Mouse (Mus musculus) lung, postnatal 0 days (tissue): Measurements from ENCODE around the gene Igsf23. TPM values are rescaled to one million over a fixed set of nuclear protein-coding genes. Genes with fewer than 3 reads are reported as not detected.
A peak's percentile ranks its signal among the peaks of the same experiment; 100 is the strongest.
"Not testable (repeated sequence)": the region's sequence is repeated elsewhere in the genome, so short reads cannot be mapped to it uniquely, and the experiment has no call there.

Experiments used
- ATAC-seq: fragments of 200-750 bp; cut with Nextera tagmentation; 2 replicates; pipeline ENCODE4 v1.8.0; 2017; ENCODE audit warnings: moderate library complexity
- DNase-seq: peaks from one replicate; pipeline ENCODE4 v3.0.0-alpha.2; 2016; ENCODE audit warnings: low spot score
- H3K27ac ChIP-seq: fragments of 300-500 bp; sonication (generic); 2 replicates; pipeline ENCODE4 v1.5.1; 2014; ENCODE audit warnings: antibody characterized with exemption, mild to moderate bottlenecking, low read length, mixed read lengths
- H3K27me3 ChIP-seq: fragments of 300-500 bp; sonication (generic); replicated peaks from 2 replicates; pipeline ENCODE4 v1.6.1; 2014; ENCODE audit warnings: low read length, mixed read lengths; ENCODE audit not compliant: insufficient read depth
- H3K36me3 ChIP-seq: fragments of 300-500 bp; sonication (generic); 2 replicates; pipeline ENCODE4 v1.6.1; 2014; ENCODE audit warnings: low read length, mixed read lengths; ENCODE audit not compliant: insufficient read depth
- H3K4me1 ChIP-seq: fragments of 300-500 bp; sonication (generic); 2 replicates; pipeline ENCODE4 v1.6.1; 2014; ENCODE audit warnings: antibody characterized with exemption, low read depth, low read length, mixed read lengths; ENCODE audit not compliant: insufficient read depth
- H3K4me2 ChIP-seq: fragments of 300-500 bp; sonication (generic); replicated peaks from 2 replicates; pipeline ENCODE4 v1.6.1; 2014; ENCODE audit warnings: low read depth, mild to moderate bottlenecking, low read length, moderate library complexity, mixed read lengths
- H3K4me3 ChIP-seq: fragments of 300-500 bp; sonication (generic); 2 replicates; pipeline ENCODE4 v1.5.1; 2014; ENCODE audit warnings: low read depth, low read length
- H3K9ac ChIP-seq: fragments of 300-500 bp; sonication (generic); replicated peaks from 2 replicates; pipeline ENCODE4 v1.6.1; 2014; ENCODE audit warnings: low read depth, mild to moderate bottlenecking
- H3K9me3 ChIP-seq: fragments of 300-500 bp; sonication (generic); 2 replicates; pipeline ENCODE4 v1.6.1; 2016; ENCODE audit warnings: low read length, mixed read lengths
- CTCF ChIP-seq: IDR thresholded peaks from 2 replicates; pipeline ENCODE4 v1.5.1; 2016; ENCODE audit warnings: antibody characterized with exemption, mild to moderate bottlenecking
- EP300 ChIP-seq: IDR thresholded peaks from 2 replicates; pipeline ENCODE4 v1.6.1; 2016; ENCODE audit warnings: antibody characterized with exemption, mild to moderate bottlenecking, control low read depth
- WGBS: fragments of 180-500 bp; shearing (Covaris S2); extraction: QIAGEN DNeasy Blood & Tissue Kit; methylation state at CpG from one replicate; pipeline ENCODE4 v1.1.7; 2014; 5-methylcytosine and 5-hydroxymethylcytosine counted together
- polyA plus RNA-seq: library from polyadenylated mRNA; unstranded; fragments of >200 nt; fragmentation: Nextera tagmentation; extraction: Ambion mirVana; gene quantifications from 2 replicates; pipeline ENCODE4 v1.2.1, GENCODE M21; 2015

Igsf23 gene
- 0.70 and 0.90 TPM in 2 replicates for polyA plus RNA-seq

DNA sequence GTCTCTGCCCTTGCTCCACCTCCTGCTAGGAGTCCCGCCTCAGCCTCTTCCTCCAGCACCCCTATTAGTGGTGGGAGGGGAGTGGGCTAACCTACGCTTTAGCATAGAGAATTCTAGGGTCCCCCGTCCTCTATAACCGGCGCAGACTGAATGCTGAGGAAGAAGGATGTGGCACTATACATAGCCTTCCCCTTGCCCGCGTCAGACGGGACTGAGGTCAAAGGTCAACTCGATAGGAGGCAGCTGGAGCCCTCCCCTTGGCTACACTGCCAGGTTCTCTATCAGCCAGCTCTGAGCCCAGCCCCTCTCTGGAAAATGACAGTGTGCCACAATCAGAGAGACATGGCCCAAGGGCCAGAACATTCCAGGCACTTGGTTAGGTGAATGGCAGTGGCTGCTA lies at the start of gene Igsf23:
Gene Igsf23 (minus strand): TSS at position 168 of the 400 bp plus-strand sequence.
- 45% methylated on average over 9 of the region's 9 CpGs for WGBS
- no peaks in the 10 kb centered on the region for H3K36me3 ChIP-seq
- no peak within 1 kb of the TSS for H3K4me3 ChIP-seq
- TF ChIP-seq EP300 = no peak
- TF ChIP-seq CTCF = no peak
- DNase-seq (no peak), ATAC-seq (no peak)
- H3K9me3 ChIP-seq = no peaks in the 10 kb centered on the region
- no peak within 1 kb of the TSS for H3K4me2 ChIP-seq
- no peaks in the 10 kb centered on the region for H3K4me1 ChIP-seq
- H3K27me3 ChIP-seq = no peaks in the 10 kb centered on the region
- no peak within 1 kb of the TSS for H3K9ac ChIP-seq
- no peak within 1 kb of the TSS for H3K27ac ChIP-seq

DNA sequence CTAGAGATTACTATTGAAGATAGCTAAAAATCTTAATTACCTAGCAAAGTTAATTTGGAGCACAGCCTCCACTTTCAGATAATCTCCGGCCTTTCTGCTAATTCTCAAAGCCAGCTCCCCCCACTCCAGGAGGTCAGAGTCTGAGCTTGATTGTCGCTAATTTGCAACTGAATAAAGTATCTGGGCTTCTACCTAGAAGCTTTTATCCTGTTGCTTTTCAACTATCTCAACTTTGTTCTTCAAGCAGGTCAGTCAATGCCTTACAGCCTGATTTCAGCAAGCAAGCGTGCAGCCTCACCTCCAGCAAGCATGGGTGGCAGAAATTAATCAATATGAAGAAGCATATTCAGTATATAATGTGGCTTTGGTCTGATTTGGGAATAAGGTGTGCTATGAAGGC lies 46.2 kb upstream of the Igsf23 start:
- not testable (repeated sequence) for H3K9me3 ChIP-seq, H3K4me2 ChIP-seq, H3K36me3 ChIP-seq, ATAC-seq, H3K4me3 ChIP-seq, DNase-seq, H3K4me1 ChIP-seq, H3K27ac ChIP-seq, H3K27me3 ChIP-seq, H3K9ac ChIP-seq
- WGBS = 61% methylated on average over 3 of the region's 3 CpGs

DNA sequence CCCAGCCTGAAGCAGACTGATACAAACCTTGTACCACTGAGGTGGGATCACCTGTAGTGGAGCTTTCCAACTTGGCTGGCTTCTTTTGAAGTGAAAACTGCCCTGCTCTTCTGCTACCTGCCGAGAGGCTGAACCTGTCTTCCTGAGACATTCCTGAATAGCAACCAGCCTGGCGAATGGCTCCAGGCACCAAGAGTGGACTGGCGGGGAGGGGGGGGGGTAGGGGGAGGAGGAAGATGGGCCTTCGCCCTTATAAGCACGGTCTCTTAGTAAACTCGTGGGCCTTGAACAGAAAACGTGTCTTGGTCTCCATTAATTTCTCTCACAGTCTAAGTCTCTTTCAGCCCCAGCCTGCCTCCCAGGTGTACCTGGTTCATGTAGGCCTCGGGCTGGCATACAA lies 40.6 kb upstream of the Igsf23 start, which contains the start of gene Nlrp9b:
Gene Nlrp9b (plus strand): TSS at position 301 of the 400 bp plus-strand sequence.
- H3K4me1 ChIP-seq, ATAC-seq, H3K4me3 ChIP-seq, DNase-seq, H3K27ac ChIP-seq, H3K27me3 ChIP-seq, H3K4me2 ChIP-seq, H3K9me3 ChIP-seq, H3K9ac ChIP-seq, H3K36me3 ChIP-seq: not testable (repeated sequence)
- WGBS = 63% methylated on average over 7 of the region's 8 CpGs

DNA sequence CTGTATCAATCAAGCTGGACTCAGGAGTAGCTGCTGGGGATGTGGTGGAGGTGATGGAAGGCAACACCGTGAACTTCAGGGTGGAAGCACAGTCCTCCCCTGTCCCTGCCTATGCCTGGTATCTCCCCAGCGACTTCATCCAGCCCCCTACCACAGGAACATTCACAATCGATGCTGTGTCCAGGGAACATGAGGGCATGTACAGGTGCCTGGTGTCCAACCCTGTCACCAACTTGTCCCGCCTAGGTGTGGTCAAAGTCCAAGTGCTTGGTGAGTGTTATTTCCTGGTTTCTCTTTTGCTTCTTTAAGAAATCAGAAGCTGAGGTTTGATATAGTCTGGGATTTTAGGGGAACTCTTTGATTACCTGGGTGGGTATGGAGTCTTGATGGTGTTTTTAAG lies 21.0 kb upstream of the Igsf23 start:
- H3K9me3 ChIP-seq = 0 out of 2 replicates have a peak, but pooled peaks cover 3% of the 10 kb centered on the region
- DNase-seq = no peak
- 84% methylated on average over 4 of the region's 4 CpGs for whole genome bisulfite sequencing

DNA sequence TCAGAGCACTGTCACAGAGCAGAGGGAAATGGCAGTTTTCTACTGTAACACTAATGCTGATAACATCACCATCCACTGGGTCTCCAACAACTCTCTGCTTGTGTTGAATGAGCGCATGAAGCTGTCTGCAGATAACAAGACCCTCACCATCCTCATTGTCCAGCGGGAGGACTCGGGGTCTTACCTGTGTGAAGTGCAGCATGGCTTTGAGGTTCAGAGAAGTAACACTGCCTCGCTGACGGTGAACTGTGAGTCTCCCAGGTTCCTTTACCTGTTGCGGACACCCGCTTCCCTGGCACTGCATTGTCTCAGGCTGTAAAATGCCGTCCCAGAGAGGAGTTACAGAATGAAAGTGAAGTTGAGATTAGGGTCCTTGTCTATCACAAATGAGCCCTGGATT lies 19.6 kb upstream of the Igsf23 start:
- H3K4me2 ChIP-seq = no peak overlapping the region
- no peaks in the 10 kb centered on the region for H3K4me1 ChIP-seq
- no peak overlapping the region for H3K27ac ChIP-seq
- 0 out of 2 replicates have a peak, but pooled peaks cover 3% of the 10 kb centered on the region for H3K9me3 ChIP-seq
- TF ChIP-seq CTCF = no peak
- TF ChIP-seq EP300 = no peak
- no peaks in the 10 kb centered on the region for H3K36me3 ChIP-seq
- no peak overlapping the region for H3K4me3 ChIP-seq
- 93% methylated on average over 8 of the region's 8 CpGs for WGBS
- no peaks in the 10 kb centered on the region for H3K27me3 ChIP-seq
- ATAC-seq = no peak
- no peak for DNase-seq
- H3K9ac ChIP-seq = no peak overlapping the region

More for the DNA sequence above, 21.0 kb upstream of the Igsf23 start:
- Histone ChIP-seq H3K27me3 (no peaks in the 10 kb centered on the region), H3K27ac (no peak overlapping the region), H3K4me2 (no peak overlapping the region), H3K4me1 (no peaks in the 10 kb centered on the region), H3K4me3 (no peak overlapping the region), H3K9ac (no peak overlapping the region), H3K36me3 (no peaks in the 10 kb centered on the region)
- no peak for ATAC-seq
- TF ChIP-seq CTCF (no peak), EP300 (no peak)

DNA sequence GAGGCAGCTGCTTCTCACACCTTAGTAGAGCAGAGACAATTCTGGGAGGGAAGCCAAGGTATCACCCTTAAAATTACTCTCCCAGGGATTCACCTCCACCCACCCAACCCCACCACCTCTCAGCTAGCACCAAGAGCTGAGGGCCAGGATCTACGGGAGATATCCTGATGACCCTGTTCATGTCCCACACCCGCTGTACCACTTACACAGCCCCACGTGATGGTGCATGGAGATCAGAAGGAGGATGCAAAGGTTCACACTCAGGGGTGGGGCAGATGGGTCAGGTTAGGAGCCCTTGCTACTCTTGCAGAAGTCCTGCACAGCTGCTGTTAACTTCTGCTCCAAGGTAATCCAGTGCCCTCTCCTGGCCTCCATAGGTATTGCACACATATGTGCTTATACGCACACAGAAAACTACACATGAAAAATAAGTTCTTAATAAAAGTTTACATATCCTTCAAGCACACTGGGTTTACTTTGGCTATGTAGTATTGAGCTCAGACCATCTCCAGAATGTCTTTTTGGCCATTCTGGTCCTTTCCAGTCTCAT lies 19.1 kb upstream of the Igsf23 start:
- H3K36me3 ChIP-seq = no peaks in the 10 kb centered on the region
- TF ChIP-seq CTCF = 0 out of 2 replicates have a peak, but pooled peaks have one; percentile 1
- no peak for TF ChIP-seq EP300
- H3K4me1 ChIP-seq = no peaks in the 10 kb centered on the region
- H3K4me2 ChIP-seq = no peak overlapping the region
- no peak overlapping the region for H3K9ac ChIP-seq
- no peak overlapping the region for H3K4me3 ChIP-seq
- H3K27me3 ChIP-seq = no peaks in the 10 kb centered on the region
- H3K9me3 ChIP-seq = 0 out of 2 replicates have a peak, but pooled peaks cover 3% of the 10 kb centered on the region
- DNase-seq (no peak), ATAC-seq (no peak)
- WGBS = 97% methylated on average over 4 of the region's 4 CpGs
- no peak overlapping the region for H3K27ac ChIP-seq

DNA sequence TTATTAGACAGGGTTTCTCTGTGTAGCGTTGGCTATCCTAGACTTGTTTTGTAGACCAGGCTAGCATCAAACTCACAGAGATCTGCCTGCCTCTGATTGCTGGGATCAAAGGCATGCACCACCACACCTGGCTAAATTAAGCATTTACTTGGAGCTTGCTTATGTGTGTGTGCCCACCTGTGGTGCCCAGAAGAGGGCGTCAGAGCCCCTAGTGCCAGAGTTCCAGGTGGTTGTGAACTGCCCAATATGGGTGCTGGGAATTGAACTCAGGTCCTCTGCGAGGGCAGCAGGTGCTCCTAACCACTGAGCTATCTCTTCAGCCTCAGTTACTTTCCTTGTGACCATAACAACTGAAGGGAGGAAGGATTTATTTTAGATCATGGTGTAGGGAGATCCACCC lies 18.6 kb upstream of the Igsf23 start:
- no peak overlapping the region for H3K9ac ChIP-seq
- H3K4me3 ChIP-seq = no peak overlapping the region
- DNase-seq (no peak), ATAC-seq (no peak)
- H3K27me3 ChIP-seq = no peaks in the 10 kb centered on the region
- 0 out of 2 replicates have a peak, but pooled peaks cover 3% of the 10 kb centered on the region for H3K9me3 ChIP-seq
- no peaks in the 10 kb centered on the region for H3K4me1 ChIP-seq
- no peak for TF ChIP-seq EP300
- TF ChIP-seq CTCF = no peak
- no peak overlapping the region for H3K27ac ChIP-seq
- H3K36me3 ChIP-seq = no peaks in the 10 kb centered on the region
- WGBS = 73% methylated on average over 3 of the region's 3 CpGs
- no peak overlapping the region for H3K4me2 ChIP-seq
